Mouse (Mus musculus) kidney, adult 2 months (tissue): Measurements from ENCODE around the gene Tspan18. TPM values are rescaled to one million over a fixed set of nuclear protein-coding genes. Genes with fewer than 3 reads are reported as not detected.
A peak's percentile ranks its signal among the peaks of the same experiment; 100 is the strongest.

Source experiments
- DNase-seq: peaks from one replicate; pipeline ENCODE4 v3.0.0; 2021
- H3K27ac ChIP-seq: fragments of 200-500 bp; 2 replicates; pipeline ENCODE4 v1.5.1; 2012; ENCODE audit warnings: low read depth, low read length, control low read depth, inconsistent platforms; ENCODE audit not compliant: insufficient read depth
- H3K27me3 ChIP-seq: fragments of 200-500 bp; replicated peaks from 2 replicates; pipeline ENCODE4 v1.6.1; 2012; ENCODE audit warnings: mild to moderate bottlenecking, moderate library complexity, low read length, inconsistent platforms; ENCODE audit not compliant: control insufficient read depth, insufficient read depth
- H3K36me3 ChIP-seq: fragments of 200-500 bp; 2 replicates; pipeline ENCODE4 v1.6.1; 2012; ENCODE audit warnings: mild to moderate bottlenecking, moderate library complexity, low read length, inconsistent platforms; ENCODE audit not compliant: control insufficient read depth, insufficient read depth
- H3K4me1 ChIP-seq: fragments of 200-500 bp; 2 replicates; pipeline ENCODE4 v1.6.1; 2011; ENCODE audit warnings: low read length; ENCODE audit not compliant: control insufficient read depth, insufficient read depth
- H3K4me3 ChIP-seq: fragments of 200-500 bp; 2 replicates; pipeline ENCODE4 v1.5.1; 2011; ENCODE audit warnings: mild to moderate bottlenecking, low read depth, low read length, control low read depth; ENCODE audit not compliant: insufficient read depth
- CTCF ChIP-seq: fragments of 200-500 bp; conservative IDR thresholded peaks from 2 replicates; pipeline ENCODE4 v1.5.1; 2011; ENCODE audit warnings: low read depth, mild to moderate bottlenecking, control low read depth, low read length, moderate library complexity, mixed read lengths; ENCODE audit not compliant: insufficient read depth, insufficient read length
- POLR2A ChIP-seq: fragments of 200-500 bp; IDR thresholded peaks from one replicate; pipeline ENCODE4 v1.6.1; 2011; ENCODE audit warnings: low read depth, low read length, control low read depth
- WGBS: fragments of 180-500 bp; shearing (Covaris S2); methylation state at CpG from one replicate; pipeline ENCODE4 v1.1.7; 2018; 5-methylcytosine and 5-hydroxymethylcytosine counted together
- polyA plus RNA-seq: library from polyadenylated mRNA; depleted of rRNA; stranded (reverse); fragments of >200 nt; gene quantifications from 2 replicates; pipeline ENCODE4 v1.2.3, GENCODE M21; 2012

Tspan18 gene
- polyA plus RNA-seq, 1 experiment, result 20.9 TPM

- no peaks in the 10 kb centered on the region for H3K36me3 ChIP-seq
- no peaks in the 10 kb centered on the region for H3K4me1 ChIP-seq
- no peak overlapping the region for H3K4me3 ChIP-seq
- H3K27me3 ChIP-seq, result no peaks in the 10 kb centered on the region
- H3K27ac ChIP-seq, result no peak overlapping the region
- 80% methylated on average over 6 of the region's 6 CpGs for WGBS
- TF ChIP-seq CTCF (no peak), POLR2A (no peak)
- DNase-seq, result no peak
These were observed 129.7 kb downstream of the Tspan18 start for GRCm38 (mm10) chr2:93204571-93204970.

GRCm38 (mm10) chr2:93203682-93204081, 130.6 kb downstream of the Tspan18 start:
- Histone ChIP-seq H3K4me3 (no peak overlapping the region), H3K27me3 (no peaks in the 10 kb centered on the region), H3K36me3 (no peaks in the 10 kb centered on the region), H3K4me1 (no peaks in the 10 kb centered on the region), H3K27ac (no peak overlapping the region)
- TF ChIP-seq POLR2A, result no peak
- peak; percentile 68 for TF ChIP-seq CTCF
- WGBS, result 14% methylated on average over 10 of the region's 10 CpGs
- peak; percentile 72 for DNase-seq

- no peaks in the 10 kb centered on the region for H3K27me3 ChIP-seq
- no peaks in the 10 kb centered on the region for H3K36me3 ChIP-seq
- H3K4me3 ChIP-seq, result no peak overlapping the region
- 41% methylated on average over 1 of the region's 1 CpGs for WGBS
- no peaks in the 10 kb centered on the region for H3K4me1 ChIP-seq
- TF ChIP-seq CTCF (no peak), POLR2A (no peak)
- DNase-seq, result no peak
- no peak overlapping the region for H3K27ac ChIP-seq
These were observed 131.5 kb downstream of the Tspan18 start for GRCm38 (mm10) chr2:93202782-93203181.

GRCm38 (mm10) chr2:93201997-93202396, 132.3 kb downstream of the Tspan18 start:
- H3K4me1 ChIP-seq, result no peaks in the 10 kb centered on the region
- TF ChIP-seq CTCF, result no peak
- no peak for TF ChIP-seq POLR2A
- H3K4me3 ChIP-seq, result no peak overlapping the region
- WGBS, result 91% methylated on average over 3 of the region's 3 CpGs
- no peak for DNase-seq
- H3K27ac ChIP-seq, result no peak overlapping the region
- H3K27me3 ChIP-seq, result no peaks in the 10 kb centered on the region
- H3K36me3 ChIP-seq, result no peaks in the 10 kb centered on the region

- Histone ChIP-seq H3K36me3 (no peaks in the 10 kb centered on the region), H3K27ac (no peak overlapping the region), H3K4me1 (no peaks in the 10 kb centered on the region), H3K4me3 (no peak overlapping the region), H3K27me3 (no peaks in the 10 kb centered on the region)
- TF ChIP-seq POLR2A, result no peak
- no peak for TF ChIP-seq CTCF
- WGBS, result 55% methylated on average over 10 of the region's 10 CpGs
- DNase-seq, result no peak
These were observed 133.5 kb downstream of the Tspan18 start for GRCm38 (mm10) chr2:93200681-93201340.

GRCm38 (mm10) chr2:93199531-93199974, 134.8 kb downstream of the Tspan18 start:
- Histone ChIP-seq H3K36me3 (no peaks in the 10 kb centered on the region), H3K27me3 (no peaks in the 10 kb centered on the region), H3K4me3 (no peak overlapping the region), H3K27ac (no peak overlapping the region), H3K4me1 (no peaks in the 10 kb centered on the region)
- DNase-seq, result peak; percentile 93
- peak; percentile 90 for TF ChIP-seq CTCF
- no peak for TF ChIP-seq POLR2A
- WGBS, result 30% methylated on average over 13 of the region's 13 CpGs

GRCm38 (mm10) chr2:93198846-93199245, 135.5 kb downstream of the Tspan18 start:
- Histone ChIP-seq H3K4me3 (no peak overlapping the region), H3K27me3 (no peaks in the 10 kb centered on the region), H3K4me1 (no peaks in the 10 kb centered on the region), H3K27ac (no peak overlapping the region), H3K36me3 (no peaks in the 10 kb centered on the region)
- DNase-seq, result peak; percentile 90
- TF ChIP-seq POLR2A (no peak), CTCF (peak; percentile 95)
- 10% methylated on average over 3 of the region's 3 CpGs for WGBS

GRCm38 (mm10) chr2:93193806-93194205, 140.5 kb downstream of the Tspan18 start:
- H3K36me3 ChIP-seq, result no peaks in the 10 kb centered on the region
- no peaks in the 10 kb centered on the region for H3K4me1 ChIP-seq
- WGBS, result 69% methylated on average over 4 of the region's 4 CpGs
- no peak overlapping the region for H3K27ac ChIP-seq
- no peaks in the 10 kb centered on the region for H3K27me3 ChIP-seq
- TF ChIP-seq CTCF, result no peak
- TF ChIP-seq POLR2A, result no peak
- no peak for DNase-seq
- no peak overlapping the region for H3K4me3 ChIP-seq
